25 mouse cellular contexts compared by ENCODE assay signal in the genomic region with DNA sequence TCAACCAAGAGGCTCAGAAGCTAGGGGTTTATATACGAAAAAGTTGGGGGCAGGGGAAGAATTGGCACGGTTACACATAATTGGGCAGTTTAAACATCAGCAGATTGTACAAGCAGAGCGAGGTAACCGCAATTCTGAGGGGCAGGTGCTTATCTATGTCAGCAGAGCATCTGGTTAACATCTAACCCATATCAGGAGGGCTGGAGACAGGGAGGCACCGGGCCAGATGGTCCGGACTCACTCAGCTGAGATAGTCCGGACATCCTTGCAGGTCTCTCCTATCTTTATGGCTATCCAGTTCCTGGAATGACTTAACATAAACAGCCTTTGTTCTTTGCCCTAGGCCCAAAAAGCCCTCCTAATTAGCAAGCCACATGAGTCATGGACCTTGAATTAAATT. TPM values are rescaled to one million over a fixed set of nuclear protein-coding genes. Genes with fewer than 3 reads are reported as not detected.
DNase-seq lines count a peak whose midpoint lies in the region; TF ChIP-seq lines count a peak whose summit lies in the region.
"Had no signal": no experiment of that assay in that cellular context is flagged by ENCODE, and none has a peak within 500 bp of the region (broad histone marks: within the 10 kb centered on the region; RNA-seq: fewer than 3 reads in every experiment).

No protein-coding gene starts in this region.

- H3K4me1 ChIP-seq in MEL (ENCODE audit: control insufficient read depth in 1 of 2, insufficient read depth in 2 of 2, low read length in 2 of 2): no peaks in the 10 kb centered on the region; a peak in 1 of 4 replicates
- H3K4me1 ChIP-seq: embryonic facial prominence, embryonic 15.5 days; forebrain, embryonic 12.5 days had no signal

- H3K27ac ChIP-seq in MEL (ENCODE audit: control insufficient read depth, low read depth, low read length): no peak overlapping the region
- H3K27ac ChIP-seq: embryonic facial prominence, embryonic 13.5 days; embryonic facial prominence, embryonic 15.5 days had no signal

- DNase-seq in thymus, postnatal 4 days: peak; percentile 5
- DNase-seq in thymus, postnatal 36 days: no peak
- peak; percentile 47 for DNase-seq in MEL (ENCODE audit: low read depth, low spot score)
- DNase-seq in lung, postnatal 36 days: no peak
- DNase-seq in c-Kit-positive CD71-positive TER-119-positive erythroid progenitor cells, embryonic 14.5 days (ENCODE audit: low spot score): no peak
- DNase-seq: adrenal gland, adult 8-10 months; adrenal gland, postnatal 14 days; adrenal gland, postnatal 36 days; B cell, adult 2 months; cerebellum, adult 11 months; cerebellum, adult 18-20 months; cerebellum, adult 8-10 months; cerebellum, postnatal 14 days; cerebellum, postnatal 36 days; embryo, embryonic 11 days had no signal

- H3K9ac ChIP-seq in MEL (ENCODE audit: control insufficient read depth, low read depth, low read length, poor library complexity, severe bottlenecking): no peak overlapping the region
- H3K9ac ChIP-seq: embryonic facial prominence, embryonic 13.5 days; embryonic facial prominence, embryonic 15.5 days; forebrain, embryonic 12.5 days had no signal

- no peak overlapping the region for H3K4me3 ChIP-seq in MEL (ENCODE audit: control insufficient read depth in 1 of 2, insufficient read depth in 1 of 2, low read depth in 2 of 2, low read length in 2 of 2)
- H3K4me3 ChIP-seq: embryonic facial prominence, embryonic 13.5 days; embryonic facial prominence, embryonic 15.5 days; erythroblast, embryonic 14.5 days; forebrain, embryonic 10.5 days; forebrain, embryonic 12.5 days had no signal

- no peaks in the 10 kb centered on the region for H3K27me3 ChIP-seq in MEL (ENCODE audit: control insufficient read depth in 1 of 2, insufficient read depth in 2 of 2, low read length in 2 of 2)
- H3K27me3 ChIP-seq: embryonic facial prominence, embryonic 13.5 days; embryonic facial prominence, embryonic 15.5 days; Patski had no signal

- TF ChIP-seq CTCF in MEL (IDR thresholded peaks at IDR 0.05 in 2 of 3, conservative IDR thresholded peaks at IDR 0.05 in 1 of 3; ENCODE audit: control insufficient read depth in 1 of 3, insufficient read depth in 1 of 3, low read depth in 2 of 3, low read length in 3 of 3, poor library complexity in 1 of 3, severe bottlenecking in 1 of 3): no peak

- no peak for TF ChIP-seq EP300 in MEL (IDR thresholded peaks at IDR 0.05; ENCODE audit: low read depth in 1 of 2, low read length in 2 of 2)

- TF ChIP-seq RAD21 in MEL (IDR thresholded peaks at IDR 0.05; ENCODE audit: low read depth, low read length): no peak

- TF ChIP-seq POLR2A in MEL (IDR thresholded peaks at IDR 0.05; ENCODE audit: control insufficient read depth in 1 of 2, insufficient read depth in 1 of 2, low read depth in 1 of 2, low read length in 2 of 2, poor library complexity in 1 of 2): no peak

- H3K36me3 ChIP-seq in MEL (ENCODE audit: control insufficient read depth in 1 of 2, insufficient read depth in 2 of 2, low read length in 2 of 2): no peaks in the 10 kb centered on the region
- H3K36me3 ChIP-seq: embryonic facial prominence, embryonic 13.5 days; embryonic facial prominence, embryonic 15.5 days; forebrain, embryonic 10.5 days; forebrain, embryonic 12.5 days; G1E had no signal

- no peaks in the 10 kb centered on the region for H3K9me3 ChIP-seq in MEL (replicated peaks; ENCODE audit: insufficient read depth, low read length)

- H3K79me2 ChIP-seq in MEL (ENCODE audit: control insufficient read depth, insufficient read depth, low read length, poor library complexity): no peaks in the 10 kb centered on the region

TF ChIP-seq in MEL, 35 proteins besides CTCF, POLR2A, EP300 and RAD21:
- peak; percentile 61 for TF ChIP-seq TAL1 (IDR thresholded peaks at IDR 0.05; ENCODE audit: low read length)
- no peak for TF ChIP-seq KAT2A (conservative IDR thresholded peaks at IDR 0.05; ENCODE audit: low read depth, low read length)
- no peak for TF ChIP-seq GABPA (IDR thresholded peaks at IDR 0.05; ENCODE audit: low read depth, low read length)
- no peak for TF ChIP-seq RCOR1 (IDR thresholded peaks at IDR 0.05; ENCODE audit: low read depth, low read length)
- TF ChIP-seq USF2 (IDR thresholded peaks at IDR 0.05; ENCODE audit: borderline replicate concordance in 1 of 2, insufficient read depth in 1 of 2, low read depth in 1 of 2, low read length in 2 of 2): no peak
- no peak for TF ChIP-seq MYC (IDR thresholded peaks at IDR 0.05; ENCODE audit: low read depth, low read length)
- no peak for TF ChIP-seq MAZ (IDR thresholded peaks at IDR 0.05; ENCODE audit: low read depth, low read length)
- no peak for TF ChIP-seq POLR2AphosphoS2 (IDR thresholded peaks at IDR 0.05; ENCODE audit: low read length)
- no peak for TF ChIP-seq MAX (IDR thresholded peaks at IDR 0.05; ENCODE audit: low read length)
- no peak for TF ChIP-seq MYB (IDR thresholded peaks at IDR 0.05; ENCODE audit: low read depth, low read length)
- TF ChIP-seq MAFK (IDR thresholded peaks at IDR 0.05; ENCODE audit: borderline replicate concordance, low read depth, low read length): no peak
- peak; percentile 47; the same call in 1 of the 2 replicates for TF ChIP-seq ETS1 (IDR thresholded peaks at IDR 0.05; ENCODE audit: low read depth, low read length)
- TF ChIP-seq GATA1 (IDR thresholded peaks at IDR 0.05; ENCODE audit: low read depth, low read length): peak; percentile 42
- TF ChIP-seq USF1 (IDR thresholded peaks at IDR 0.05; ENCODE audit: low read depth, low read length): no peak
- peak; percentile 73 for TF ChIP-seq TCF12 (IDR thresholded peaks at IDR 0.05; ENCODE audit: low read depth, low read length)

RNA-seq across cellular contexts. Expression of a gene that starts 16.4 kb away (rescaled TPM):
- 0.10 TPM in 1 of 2 replicates, not detected in the other for total RNA-seq in MEL (2012; rRNA removed)
- polyA plus RNA-seq in MEL (2012; ENCODE audit: insufficient read depth in 1 of 2, insufficient read length in 2 of 2, low read depth in 1 of 2, low replicate concordance in 2 of 2, missing spikeins in 1 of 2): under 1 TPM in 1 of 2 experiments, not detected in 1; 0.04 TPM
- total RNA-seq: CH12.LX had no signal
- polyA plus RNA-seq: activated CD4-positive, CD25-positive, alpha-beta regulatory T cell, adult 4 months; CD4-positive, CD25-positive, alpha-beta regulatory T cell, adult 4 months; G1E had no signal

RNA-seq across cellular contexts. Expression of a gene that starts 21.0 kb away (rescaled TPM):
- total RNA-seq in MEL (2012; rRNA removed): 40.2 and 43.3 TPM in 2 replicates
- 10 to 100 TPM in 1 of 2 experiments, not detected in 1; 53.6 TPM for polyA plus RNA-seq in MEL (2012; ENCODE audit: insufficient read depth in 1 of 2, insufficient read length in 2 of 2, low read depth in 1 of 2, low replicate concordance in 2 of 2, missing spikeins in 1 of 2)

RNA-seq across cellular contexts. Expression of a gene that starts 58.4 kb away (rescaled TPM):
- total RNA-seq in MEL (2012; rRNA removed): 64.1 and 66.8 TPM in 2 replicates
- polyA plus RNA-seq in MEL (2012; ENCODE audit: insufficient read depth in 1 of 2, insufficient read length in 2 of 2, low read depth in 1 of 2, low replicate concordance in 2 of 2, missing spikeins in 1 of 2): 100 to 1,000 TPM in 1 of 2 experiments, not detected in 1; 133 TPM

Comparison
In these comparisons a context has a peak if more than half of its experiments do, and no peak if none do; other contexts are left out.
1. DNase-seq: peak in thymus, postnatal 4 days (single experiment) and MEL (single experiment); none in thymus, postnatal 36 days (0 of 2), lung, postnatal 36 days (single experiment) and c-Kit-positive CD71-positive TER-119-positive erythroid progenitor cells, embryonic 14.5 days (single experiment).